Mouse (Mus musculus) left cerebral cortex, postnatal 10 days (tissue): Measurements from ENCODE around the gene Btbd35f24. TPM values are rescaled to one million over a fixed set of nuclear protein-coding genes. Genes with fewer than 3 reads are reported as not detected.
"Not testable (repeated sequence)": the region's sequence is repeated elsewhere in the genome, so short reads cannot be mapped to it uniquely, and the experiment has no call there.

Experiments
- DNase-seq, 2 experiments: peaks; one replicate each; pipeline ENCODE4 v3.0.0; 2021 to 2022; ENCODE audit warnings: low spot score in 2 of 2, mixed read lengths in 1 of 2; ENCODE audit errors: extremely low spot score in 1 of 2
- intact Hi-C: fragments of 180-260 bp; cut with DNase I; formaldehyde crosslinking; loops from one replicate; pipeline ENCODE4 v1.15.1; 2025
- total RNA-seq, 2 experiments: library from RNA; stranded (reverse); gene quantifications; 2 replicates each; pipeline ENCODE4 v1.2.3; 2021

Gene Btbd35f24
- not detected for total RNA-seq

GRCm38 (mm10) chrX:3195727-3196126 lies at the start of gene Btbd35f24:
Gene Btbd35f24 (minus strand): TSS chrX:3195827.
- intact Hi-C loops, DNase-seq: not testable (repeated sequence)

Other genes with a start within 250 kb of the Btbd35f24 start
- not detected for gene Btbd35f23, start 119.0 kb downstream of the Btbd35f24 start, total RNA-seq
- gene Btbd35f11, start 247.9 kb upstream of the Btbd35f24 start, total RNA-seq, result not detected